Mouse (Mus musculus) cerebellum, postnatal 10 days (tissue): Measurements from ENCODE around the gene Dnajb5.
"Not testable (repeated sequence)": the region's sequence is repeated elsewhere in the genome, so short reads cannot be mapped to it uniquely, and the experiment has no call there.

ENCODE experiments used
- DNase-seq, 2 experiments: peaks; one replicate each; pipeline ENCODE4 v3.0.0; 2021; ENCODE audit warnings: mixed read lengths in 2 of 2

Dnajb5 gene

GRCm38 (mm10) chr4:42973868-42974267 is 24.3 kb downstream of the Dnajb5 start:
- no peak for DNase-seq

DNA sequence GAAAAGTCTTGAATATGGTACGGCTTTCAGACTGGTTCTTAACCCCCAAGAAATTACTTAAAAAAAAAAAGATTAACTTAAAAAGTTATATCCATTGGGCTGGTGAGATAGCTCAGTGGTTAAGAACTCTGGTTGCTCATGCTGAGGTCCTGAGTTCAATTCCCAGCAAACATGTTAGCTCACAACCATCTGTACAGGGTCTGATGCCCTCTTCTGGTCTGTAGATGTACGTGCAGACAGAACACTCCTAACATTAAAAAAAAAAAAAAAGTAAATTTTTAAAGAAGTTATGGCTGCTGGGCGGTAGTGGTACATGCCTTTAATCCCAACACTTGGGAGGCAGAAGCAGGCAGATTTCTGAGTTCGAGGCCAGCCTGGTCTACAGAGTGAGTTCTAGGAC is 28.4 kb downstream of the Dnajb5 start:
- DNase-seq, result no peak

- DNase-seq, result not testable (repeated sequence)
Measured at GRCm38 (mm10) chr4:42980467-42980866, 30.9 kb downstream of the Dnajb5 start.

DNA sequence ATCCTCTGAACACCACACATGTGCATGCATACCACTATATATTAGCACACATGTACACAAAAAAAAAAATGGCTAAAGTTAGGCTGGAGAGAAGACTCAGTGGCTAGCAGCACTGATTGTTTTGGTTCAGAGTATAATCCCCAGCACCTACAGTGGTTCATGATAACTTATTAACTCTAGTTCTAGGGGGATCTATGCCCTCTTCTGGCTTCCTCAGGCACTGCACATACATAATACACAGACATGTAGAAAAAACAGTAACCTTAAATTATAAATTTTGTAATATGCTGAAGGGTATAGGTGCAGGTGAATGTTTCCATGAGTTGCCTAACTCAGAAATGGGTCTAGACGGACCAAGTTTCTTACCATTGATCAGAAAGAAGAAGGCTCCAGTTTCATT is 38.7 kb downstream of the Dnajb5 start:
- DNase-seq, result no peak

GRCm38 (mm10) chr4:42998022-42998421 is 48.4 kb downstream of the Dnajb5 start:
- no peak for DNase-seq

- peak; percentile 84 for DNase-seq
Measured at GRCm38 (mm10) chr4:42999451-43000140, 50.0 kb downstream of the Dnajb5 start.

- DNase-seq, result peak; percentile 99 to 100
Measured at GRCm38 (mm10) chr4:43000141-43000986, 50.8 kb downstream of the Dnajb5 start, which contains the start of gene Vcp. Gene Vcp (minus strand): TSS chr4:43000507.

DNA sequence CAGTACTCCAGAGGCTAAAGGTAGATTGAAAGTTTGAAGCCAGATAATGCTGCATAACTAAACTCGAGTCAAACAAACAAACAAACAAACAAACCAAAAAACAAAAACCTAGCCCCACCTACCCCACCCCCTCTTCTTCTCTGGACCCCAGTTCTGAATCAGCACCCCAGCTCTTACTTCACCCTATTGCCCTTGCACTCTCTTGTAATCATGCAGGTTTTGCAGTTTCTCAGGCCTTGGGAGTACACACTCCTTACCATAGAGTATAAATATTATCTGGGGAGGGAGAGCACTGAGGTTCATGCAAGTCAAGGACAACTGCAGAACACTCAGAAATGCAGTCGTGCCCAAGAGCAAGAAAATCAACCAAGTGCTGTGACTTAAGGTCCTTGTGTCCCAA is 51.7 kb downstream of the Dnajb5 start:
- no peak for DNase-seq

GRCm38 (mm10) chr4:43002756-43003439 is 53.3 kb downstream of the Dnajb5 start:
- DNase-seq, result peak in 1 of 2 experiments; percentile 33

- no peak for DNase-seq
Measured at GRCm38 (mm10) chr4:43004951-43005350, 55.3 kb downstream of the Dnajb5 start.

DNA sequence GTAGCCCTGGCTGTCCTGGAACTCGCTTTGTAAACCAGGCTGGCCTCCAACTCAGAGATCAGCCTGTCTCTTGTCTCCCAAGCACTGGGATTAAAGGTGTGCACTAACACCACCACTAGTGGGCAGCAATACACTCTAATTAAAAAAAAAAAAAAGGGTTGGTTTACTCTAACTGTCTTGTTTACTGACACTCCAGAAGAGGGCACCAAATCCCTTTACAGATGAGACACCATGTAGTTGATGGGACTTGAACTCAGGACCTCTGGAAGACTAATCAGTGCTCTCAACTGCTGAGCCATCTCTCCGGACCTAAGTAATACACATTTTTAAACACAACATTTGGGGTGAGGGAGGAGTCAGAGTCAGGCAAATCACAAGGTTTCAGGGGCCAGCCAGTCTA is 56.2 kb downstream of the Dnajb5 start:
- DNase-seq, result peak; percentile 56 to 73
